Mouse (Mus musculus) embryo, embryonic 11.5 days (tissue): ENCODE measurements around the gene Klhl13.
A peak's percentile ranks its signal among the peaks of the same experiment; 100 is the strongest.

ENCODE experiments used
- DNase-seq: peaks from one replicate; pipeline ENCODE4 v3.0.0-alpha.2; 2012; ENCODE audit warnings: low read depth, low spot score

Klhl13 gene

DNA sequence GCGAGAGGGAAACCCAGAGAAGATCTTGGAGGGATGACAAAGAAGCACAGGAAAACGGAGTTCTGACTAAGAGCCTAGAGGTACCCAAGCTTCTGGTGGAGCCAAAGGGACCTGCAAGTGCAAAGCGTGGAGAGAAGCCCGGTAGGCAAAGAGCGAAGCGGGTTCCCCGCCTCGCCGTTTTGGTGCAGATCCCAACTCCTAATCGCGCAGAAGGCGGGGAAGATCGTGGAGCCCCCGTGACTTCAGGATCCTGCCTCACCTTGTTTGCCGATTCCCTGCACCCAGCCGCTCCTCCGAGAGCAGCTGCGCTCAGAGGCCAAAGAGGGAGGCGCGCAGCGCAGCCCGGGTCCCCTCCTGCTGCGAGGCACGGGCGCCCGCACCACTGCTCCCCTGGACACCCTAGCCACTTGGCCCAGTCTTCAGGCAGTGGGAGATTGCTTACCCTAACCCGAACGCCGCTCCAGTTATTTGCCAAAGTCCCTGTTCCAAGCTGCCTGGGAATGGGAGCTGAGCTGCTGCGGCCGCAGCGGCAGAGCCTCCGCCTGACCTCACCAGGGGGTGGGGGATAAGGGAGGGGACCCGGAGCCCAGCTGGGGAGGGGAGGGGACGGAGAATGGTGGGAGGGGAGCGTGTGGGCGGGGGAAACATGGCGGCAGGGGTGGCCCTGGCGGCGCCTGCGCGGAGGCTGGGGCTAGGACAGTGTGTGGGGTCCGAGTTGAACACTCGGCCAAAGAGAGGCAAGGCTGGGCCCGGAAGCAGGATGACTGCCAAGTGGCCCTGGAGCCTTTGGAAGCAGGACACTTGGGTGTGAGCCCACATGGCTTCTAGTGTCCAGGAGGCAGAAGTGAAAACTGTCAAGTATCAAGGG is at the start of gene Klhl13:
Gene Klhl13 (minus strand): TSS at position 569 of the 868 bp plus-strand sequence.
- peak; percentile 35 for DNase-seq

DNA sequence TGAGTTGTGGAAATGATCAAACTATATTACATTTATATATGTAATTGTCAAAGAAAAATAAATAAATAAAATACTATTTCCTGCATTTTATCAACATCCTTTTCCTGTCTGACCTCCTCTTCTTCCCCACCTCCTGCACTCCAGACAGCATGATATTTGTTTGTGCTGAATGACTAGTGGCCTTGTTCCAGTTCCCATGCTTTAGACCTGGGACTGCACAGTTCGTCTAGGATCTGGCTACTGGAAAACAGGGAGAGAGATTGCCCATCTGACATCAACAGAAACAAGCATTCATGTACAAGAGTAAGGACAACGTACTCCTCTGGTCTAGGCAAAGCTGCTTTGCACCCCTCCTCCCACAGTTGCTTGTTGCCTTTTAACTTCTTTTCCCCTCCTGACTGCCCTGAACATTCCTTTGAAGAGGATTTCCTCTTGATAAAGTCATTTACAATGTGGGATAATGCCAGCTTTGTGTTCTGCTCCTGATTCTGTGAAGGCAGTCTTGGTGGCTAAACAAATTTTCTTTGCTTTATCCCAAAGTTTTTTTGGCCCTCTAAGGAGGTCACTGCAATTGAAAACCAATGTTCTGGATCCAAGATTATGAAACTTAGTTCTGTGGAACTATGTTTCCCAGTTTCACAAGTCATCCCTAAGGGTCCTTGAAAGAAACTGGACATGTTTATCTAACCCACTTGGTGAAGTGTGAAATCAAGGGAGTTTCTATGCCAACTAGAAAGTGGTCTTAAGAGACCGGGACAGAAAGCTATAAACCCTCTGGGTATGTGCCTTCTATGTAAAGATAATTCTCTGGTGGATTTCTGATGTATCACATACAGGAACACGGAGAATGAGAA is 44.6 kb upstream of the Klhl13 start:
- DNase-seq: no peak

DNA sequence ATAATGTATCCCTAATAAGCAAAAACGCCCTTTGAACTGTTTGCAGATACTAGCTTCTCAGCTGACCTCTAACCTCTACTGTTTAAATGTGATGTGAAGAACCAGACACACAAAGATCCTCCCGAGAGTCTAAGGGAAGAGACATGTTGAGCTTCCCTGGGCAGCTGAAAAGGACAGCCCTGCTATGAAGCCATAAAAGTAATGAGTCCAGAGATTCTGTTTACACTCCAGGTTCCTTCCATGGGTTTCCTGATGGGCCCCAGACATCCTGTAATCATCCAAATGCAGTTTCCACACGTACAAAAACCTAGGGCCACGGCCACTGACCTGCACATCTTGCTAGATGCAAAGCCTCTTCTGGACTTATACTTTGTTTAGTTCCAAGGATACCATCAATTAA is 23.8 kb upstream of the Klhl13 start:
- DNase-seq: no peak

DNA sequence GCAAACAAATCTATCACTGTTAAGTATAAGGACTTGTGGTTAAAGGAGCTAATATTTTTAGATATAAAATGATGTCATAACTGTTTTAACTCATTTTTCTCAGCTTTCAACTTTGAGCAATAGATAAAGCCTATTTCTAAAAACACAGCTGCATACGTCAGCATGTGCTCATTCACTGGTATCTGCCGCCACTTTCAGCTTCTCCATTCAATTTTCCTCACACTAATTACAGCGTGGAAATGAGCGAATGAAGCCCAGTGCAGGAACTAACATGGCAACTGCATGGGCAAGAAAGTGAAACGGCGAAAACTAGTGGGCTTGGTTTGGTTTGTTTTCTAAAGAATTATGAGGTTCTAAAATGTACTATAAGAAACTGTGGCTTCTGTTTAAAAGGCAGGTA is 1.4 kb downstream of the Klhl13 start:
- no peak for DNase-seq

DNA sequence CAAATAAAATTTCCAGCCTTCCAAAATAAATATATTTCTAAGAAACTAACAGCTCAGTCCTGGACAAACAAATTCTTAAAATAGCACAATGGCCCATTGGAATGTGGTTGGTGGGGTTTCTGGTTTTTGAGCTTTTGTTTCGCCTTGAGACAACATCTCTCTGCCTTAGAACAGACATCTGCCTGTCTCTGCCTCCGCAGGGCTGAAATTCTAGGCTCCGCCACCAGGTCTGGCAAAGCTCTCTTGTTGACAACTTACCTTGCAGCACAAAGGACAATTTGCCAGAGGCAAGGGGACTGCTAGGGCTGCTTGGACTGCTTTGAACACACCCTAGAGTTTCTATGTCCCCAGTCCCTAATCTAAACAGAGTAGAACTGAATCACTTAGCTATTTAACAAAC is 4.4 kb downstream of the Klhl13 start:
- DNase-seq: no peak

DNA sequence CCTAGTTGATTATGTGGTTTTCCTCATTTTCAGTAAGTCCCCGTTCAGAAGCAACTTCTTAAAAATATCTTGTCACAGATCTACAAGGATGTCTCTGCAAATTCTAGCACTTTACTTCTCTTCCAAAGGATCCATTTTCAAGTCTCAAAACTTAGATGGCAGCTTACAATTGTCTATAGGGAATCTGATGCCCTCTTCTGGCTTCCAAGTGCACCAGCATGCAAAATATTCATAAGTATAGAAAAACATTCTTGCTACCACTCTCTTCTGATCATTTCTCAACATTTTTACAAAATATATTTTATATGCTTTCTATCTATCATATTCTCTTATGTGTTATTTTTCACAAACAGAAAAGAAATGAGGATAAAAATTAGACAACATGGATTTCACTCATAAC is 14.8 kb downstream of the Klhl13 start:
- DNase-seq: no peak

DNA sequence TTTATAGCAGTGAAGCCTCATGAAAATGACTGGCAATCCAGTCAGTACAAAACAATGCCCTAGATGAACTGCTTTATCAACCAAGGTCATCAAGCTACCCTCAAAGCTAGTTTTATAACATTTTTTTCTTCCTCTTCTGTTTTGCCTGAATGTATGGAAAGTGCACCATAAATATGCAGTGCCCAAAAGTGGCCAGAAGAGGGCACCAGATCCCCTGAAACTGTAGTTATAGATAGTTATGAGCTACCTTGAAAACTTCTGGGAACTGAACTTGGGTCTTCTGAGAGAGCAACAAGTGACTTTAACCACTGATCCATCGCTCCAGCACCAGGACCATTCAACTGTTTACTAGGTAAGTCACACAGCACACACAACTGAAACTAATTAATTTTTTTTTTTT is 36.8 kb downstream of the Klhl13 start:
- DNase-seq: no peak

DNA sequence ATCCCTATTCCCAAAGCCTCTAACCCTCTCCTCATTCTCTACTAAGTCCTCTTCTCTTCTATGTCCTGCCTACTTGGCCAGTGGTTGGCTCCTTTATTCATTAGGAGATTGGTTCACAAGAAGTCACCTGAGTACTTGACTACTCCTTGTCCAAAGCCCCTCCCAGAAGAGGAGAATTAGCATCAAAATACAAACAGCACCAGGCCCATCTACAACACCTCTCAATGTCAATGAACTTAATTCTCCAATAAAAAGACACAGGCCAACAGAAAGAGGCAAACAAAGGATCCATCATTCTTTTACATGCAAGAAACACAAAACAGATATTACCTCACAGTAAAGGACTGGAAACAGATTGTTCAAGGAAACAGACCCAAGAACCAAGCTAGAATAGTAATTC is 46.0 kb downstream of the Klhl13 start:
- DNase-seq: no peak

DNA sequence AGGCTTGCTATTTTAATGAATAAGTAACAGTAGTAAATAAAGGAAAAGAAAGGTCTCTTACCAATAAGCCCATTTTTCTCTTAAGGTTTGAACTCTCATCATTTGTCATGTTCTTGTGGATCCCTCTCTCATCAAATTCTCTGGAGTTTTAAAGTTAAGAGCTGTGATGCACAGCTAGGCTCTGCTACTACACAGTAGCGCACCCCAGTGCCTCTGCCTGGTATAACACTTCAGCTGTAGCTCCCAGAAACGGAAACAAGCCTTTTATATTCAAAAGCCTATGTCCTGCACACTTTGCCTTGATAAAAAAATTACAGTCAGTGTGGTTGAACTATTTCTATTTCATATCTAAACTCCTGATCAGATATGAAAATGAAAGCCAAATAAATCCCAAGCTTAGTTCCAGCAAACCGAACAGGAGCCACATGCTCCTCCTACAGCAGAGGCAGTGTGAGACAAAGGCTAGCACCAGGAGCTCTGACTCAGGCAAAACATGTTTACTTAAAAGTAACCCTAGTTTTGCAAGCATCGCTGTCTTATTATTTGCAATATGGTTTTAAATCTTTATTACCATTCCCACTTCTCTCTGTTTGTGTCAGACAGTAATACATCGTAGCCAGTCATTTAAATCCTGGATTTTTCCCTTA is 68.8 kb downstream of the Klhl13 start:
- DNase-seq: peak; percentile 13

DNA sequence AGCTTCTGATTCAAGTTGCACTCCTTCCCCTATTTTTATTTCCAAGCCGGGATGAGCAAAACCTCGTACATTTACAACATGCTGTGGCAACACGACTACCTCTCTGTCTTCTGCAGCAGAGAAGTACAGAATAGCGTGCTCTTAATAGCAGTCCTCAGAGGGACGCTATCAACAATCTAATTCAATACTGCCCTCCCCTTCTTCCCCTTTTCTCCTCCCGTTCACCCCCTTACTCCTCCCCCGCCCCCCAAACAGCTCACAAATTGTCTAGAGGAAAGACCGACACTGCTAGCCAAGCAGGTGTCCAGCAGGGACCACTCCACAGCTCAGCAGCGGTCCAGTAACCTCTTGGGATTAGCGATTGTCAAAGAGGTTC is 79.5 kb downstream of the Klhl13 start:
- DNase-seq: no peak

DNA sequence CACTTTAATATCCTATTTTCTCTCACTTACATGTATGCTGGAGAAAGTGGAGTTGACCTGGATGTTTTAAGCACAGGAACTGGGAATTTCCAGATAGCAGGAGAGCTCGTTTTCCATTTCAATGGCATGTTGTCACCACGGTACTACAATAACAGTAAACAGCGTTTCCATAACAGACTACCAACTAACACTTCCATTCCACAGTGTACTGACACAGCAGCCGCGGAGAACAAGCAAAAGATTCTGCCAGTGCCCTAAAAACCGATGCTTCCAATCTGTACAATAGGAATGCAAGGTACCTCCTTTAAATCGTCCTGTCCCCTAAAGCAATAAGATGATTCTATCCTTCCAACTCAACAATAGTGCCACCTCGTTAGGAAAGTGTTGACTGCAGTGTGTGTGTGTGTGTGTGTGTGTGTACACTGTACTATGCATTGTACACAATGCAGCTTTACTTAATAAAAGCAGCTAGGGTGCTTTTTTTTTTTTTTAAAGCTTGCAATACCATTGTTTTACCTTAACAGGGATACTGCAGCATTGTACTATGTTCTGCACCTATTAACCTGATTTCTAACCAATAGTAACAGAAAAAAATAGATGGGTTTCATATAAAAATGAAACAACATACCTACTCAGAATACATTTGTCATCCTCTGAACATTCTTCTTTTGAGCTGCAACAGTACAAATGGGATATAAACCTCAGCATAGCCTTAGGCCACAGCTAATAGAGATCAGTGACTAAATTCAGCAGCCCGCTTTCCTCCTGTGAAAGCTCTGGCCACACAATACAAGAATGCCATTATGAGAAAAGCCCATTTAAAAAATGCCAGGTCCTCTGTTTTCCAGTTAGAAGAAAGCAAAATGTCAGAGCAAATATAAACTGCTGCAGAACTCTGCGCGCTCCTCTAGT is 80.1 kb downstream of the Klhl13 start:
- DNase-seq: no peak

DNA sequence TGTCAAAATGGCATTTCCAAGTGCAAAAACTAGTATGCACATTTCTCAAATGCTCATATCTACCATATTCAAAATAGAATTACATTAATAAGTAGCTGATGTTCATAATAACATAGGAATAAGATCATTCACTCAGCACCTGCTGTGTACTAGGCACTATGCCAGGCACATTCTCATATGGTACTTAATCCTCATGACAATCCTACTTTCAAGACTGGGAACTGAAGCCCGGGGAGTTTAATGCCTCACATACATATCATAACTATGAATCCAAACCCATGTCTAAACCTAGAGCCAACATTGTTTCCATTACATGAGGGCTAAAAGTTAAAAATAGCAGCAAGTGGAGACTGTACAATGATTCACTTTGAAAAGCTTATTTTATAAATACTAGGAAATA is 97.3 kb downstream of the Klhl13 start:
- DNase-seq: no peak

DNA sequence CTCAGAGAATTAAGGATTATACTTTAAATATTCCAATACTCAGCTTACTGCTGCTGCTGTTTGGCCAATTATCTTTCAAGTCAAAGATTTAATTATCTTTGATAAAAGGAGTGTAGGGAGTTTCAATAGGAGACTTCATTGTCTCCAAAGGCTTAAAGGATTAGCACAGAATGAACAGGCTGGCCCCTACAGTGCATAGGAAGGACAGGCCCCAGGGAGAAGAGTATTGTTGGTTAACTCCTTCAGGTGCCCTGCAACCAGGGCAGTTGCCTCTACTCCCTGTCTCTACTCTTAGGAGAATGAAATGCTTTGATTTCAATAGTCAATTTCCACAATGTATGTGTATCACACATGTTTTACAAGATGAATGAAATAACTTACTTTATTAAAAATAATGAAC is 116.1 kb downstream of the Klhl13 start:
- DNase-seq: no peak
